Mouse (Mus musculus) CH12.LX (cell line): ENCODE results near the gene Lamp3. TPM values are rescaled to one million over a fixed set of nuclear protein-coding genes. Genes with fewer than 3 reads are reported as not detected.
"Not testable (repeated sequence)": the region's sequence is repeated elsewhere in the genome, so short reads cannot be mapped to it uniquely, and the experiment has no call there.

Experiments used
- DNase-seq: peaks from one replicate; pipeline ENCODE4 v3.0.0-alpha.2; 2013; ENCODE audit errors: extremely low read depth
- H3K27ac ChIP-seq: 2 replicates; pipeline ENCODE4 v1.5.1; 2012; ENCODE audit warnings: low read depth, mild to moderate bottlenecking, control low read depth, moderate library complexity; ENCODE audit not compliant: insufficient read depth
- H3K27me3 ChIP-seq: replicated peaks from 2 replicates; pipeline ENCODE3; 2012; ENCODE audit warnings: inconsistent platforms
- H3K36me3 ChIP-seq, 2 experiments: replicated peaks in 1 of 2; 2 replicates each; pipeline versions ENCODE3 to v1.6.1; 2012; ENCODE audit warnings: inconsistent platforms in 1 of 2, low read length in 1 of 2, mild to moderate bottlenecking in 1 of 2, mixed read lengths in 1 of 2, moderate library complexity in 1 of 2; ENCODE audit not compliant: control insufficient read depth in 1 of 2, insufficient read depth in 1 of 2
- H3K4me1 ChIP-seq, 2 experiments: 2 replicates each; pipeline ENCODE4 v1.6.1; 2012; ENCODE audit warnings: inconsistent platforms in 1 of 2, moderate library complexity in 1 of 2; ENCODE audit not compliant: insufficient read depth in 2 of 2, control insufficient read depth in 1 of 2
- H3K4me2 ChIP-seq: 2 replicates; pipeline ENCODE4 v1.6.1; 2012; ENCODE audit warnings: low read depth, mild to moderate bottlenecking, control low read depth; ENCODE audit not compliant: poor library complexity, insufficient read depth, severe bottlenecking
- H3K4me3 ChIP-seq, 3 experiments: fragments of 150-350 bp in 1 of 3; sonication (generic) in 1 of 3; replicated peaks in 1 of 3; 2 replicates each; pipeline versions ENCODE3 to v1.5.1; 2011 to 2012; ENCODE audit warnings: low read depth in 2 of 3, low read length in 2 of 3, mild to moderate bottlenecking in 2 of 3, moderate library complexity in 2 of 3, control low read depth in 1 of 3, improper control_type of control experiment in 1 of 3, inconsistent platforms in 1 of 3, mixed read lengths in 1 of 3; ENCODE audit not compliant: poor library complexity in 1 of 3
- H3K79me2 ChIP-seq: replicated peaks from 2 replicates; pipeline ENCODE4 v1.6.1; 2012; ENCODE audit warnings: mild to moderate bottlenecking, moderate library complexity; ENCODE audit not compliant: control insufficient read depth, poor library complexity, insufficient read depth, severe bottlenecking; ENCODE audit errors: extremely low read depth
- H3K9ac ChIP-seq: 2 replicates; pipeline ENCODE4 v1.6.1; 2012; ENCODE audit warnings: low read depth, mild to moderate bottlenecking, control low read depth, moderate library complexity; ENCODE audit not compliant: insufficient read depth
- H3K9me3 ChIP-seq: replicated peaks from 2 replicates; pipeline ENCODE3; 2012; ENCODE audit warnings: low read length, inconsistent platforms, mixed read lengths
- CHD1 ChIP-seq: IDR thresholded peaks from 2 replicates; pipeline ENCODE4 v1.6.1; 2012; ENCODE audit warnings: low read depth, low read length, improper control_type of control experiment, inconsistent platforms
- CHD2 ChIP-seq: IDR thresholded peaks from 2 replicates; pipeline ENCODE4 v1.6.1; 2011; ENCODE audit warnings: low read length, improper control_type of control experiment
- CTCF ChIP-seq, 2 experiments: IDR thresholded peaks in 1 of 2; conservative IDR thresholded peaks in 1 of 2; 2 replicates each; pipeline ENCODE4 v1.5.1; 2011 to 2012; ENCODE audit warnings: low read depth in 2 of 2, low read length in 2 of 2, improper control_type of control experiment in 1 of 2, inconsistent platforms in 1 of 2, mild to moderate bottlenecking in 1 of 2, moderate library complexity in 1 of 2
- E2F4 ChIP-seq: IDR thresholded peaks from 2 replicates; pipeline ENCODE4 v1.6.1; 2011; ENCODE audit warnings: low read depth, low read length, improper control_type of control experiment; ENCODE audit not compliant: insufficient replicate concordance
- ELF1 ChIP-seq: IDR thresholded peaks from 2 replicates; pipeline ENCODE4 v1.6.1; 2014; ENCODE audit warnings: low read depth, mild to moderate bottlenecking, inconsistent platforms, low read length, improper control_type of control experiment
- EP300 ChIP-seq: IDR thresholded peaks from 2 replicates; pipeline ENCODE4 v1.6.1; 2011; ENCODE audit warnings: low read length, improper control_type of control experiment
- ETS1 ChIP-seq: conservative IDR thresholded peaks from 2 replicates; pipeline ENCODE4 v1.6.1; 2012; ENCODE audit warnings: low read depth, mild to moderate bottlenecking, inconsistent platforms, low read length, improper control_type of control experiment, moderate library complexity
- GABPA ChIP-seq: IDR thresholded peaks from 2 replicates; pipeline ENCODE4 v1.6.1; 2012; ENCODE audit warnings: low read depth, low read length, improper control_type of control experiment, inconsistent platforms; ENCODE audit not compliant: insufficient replicate concordance
- HCFC1 ChIP-seq: IDR thresholded peaks from 2 replicates; pipeline ENCODE4 v1.6.1; 2012; ENCODE audit warnings: low read depth, mild to moderate bottlenecking, inconsistent platforms, low read length, improper control_type of control experiment
- IRF4 ChIP-seq: IDR thresholded peaks from 2 replicates; pipeline ENCODE4 v1.6.1; 2014; ENCODE audit warnings: low read depth, mild to moderate bottlenecking, inconsistent platforms, low read length, improper control_type of control experiment
- JUN ChIP-seq: IDR thresholded peaks from 2 replicates; pipeline ENCODE4 v1.6.1; 2011; ENCODE audit warnings: low read depth, mild to moderate bottlenecking, low read length, improper control_type of control experiment, moderate library complexity; ENCODE audit not compliant: insufficient read depth
- JUND ChIP-seq: conservative IDR thresholded peaks from 2 replicates; pipeline ENCODE4 v1.6.1; 2011; ENCODE audit warnings: low read depth, low read length, improper control_type of control experiment
- KAT2A ChIP-seq: IDR thresholded peaks from 2 replicates; pipeline ENCODE4 v1.6.1; 2012; ENCODE audit warnings: low read length, improper control_type of control experiment, inconsistent platforms; ENCODE audit not compliant: insufficient replicate concordance
- MAFK ChIP-seq: IDR thresholded peaks from 2 replicates; pipeline ENCODE4 v1.6.1; 2011; ENCODE audit warnings: low read length, improper control_type of control experiment; ENCODE audit not compliant: insufficient replicate concordance
- MAX ChIP-seq: IDR thresholded peaks from 2 replicates; pipeline ENCODE4 v1.6.1; 2011; ENCODE audit warnings: low read length, improper control_type of control experiment
- MAZ ChIP-seq: IDR thresholded peaks from 2 replicates; pipeline ENCODE4 v1.6.1; 2012; ENCODE audit warnings: low read depth, mild to moderate bottlenecking, inconsistent platforms, low read length, improper control_type of control experiment, moderate library complexity
- MEF2A ChIP-seq: IDR thresholded peaks from 2 replicates; pipeline ENCODE4 v1.6.1; 2014; ENCODE audit warnings: low read depth, mild to moderate bottlenecking, inconsistent platforms, low read length, improper control_type of control experiment, borderline replicate concordance
- MXI1 ChIP-seq: IDR thresholded peaks from 2 replicates; pipeline ENCODE4 v1.6.1; 2011; ENCODE audit warnings: mild to moderate bottlenecking, low read depth, low read length, improper control_type of control experiment
- NELFE ChIP-seq: IDR thresholded peaks from 2 replicates; pipeline ENCODE4 v1.6.1; 2011; ENCODE audit warnings: low read depth, low read length, improper control_type of control experiment
- PAX5 ChIP-seq: IDR thresholded peaks from 2 replicates; pipeline ENCODE4 v1.6.1; 2012; ENCODE audit warnings: low read length, inconsistent platforms, mixed read lengths
- POLR2AphosphoS2 ChIP-seq: IDR thresholded peaks from 2 replicates; pipeline ENCODE4 v1.6.1; 2011; ENCODE audit warnings: low read depth, low read length, improper control_type of control experiment
- RAD21 ChIP-seq: IDR thresholded peaks from 2 replicates; pipeline ENCODE4 v1.6.1; 2011; ENCODE audit warnings: low read depth, mild to moderate bottlenecking, low read length, improper control_type of control experiment, moderate library complexity
- RCOR1 ChIP-seq: conservative IDR thresholded peaks from 2 replicates; pipeline ENCODE4 v1.6.1; 2012; ENCODE audit warnings: low read depth, mild to moderate bottlenecking, inconsistent platforms, low read length, improper control_type of control experiment
- SMC3 ChIP-seq: IDR thresholded peaks from 2 replicates; pipeline ENCODE4 v1.6.1; 2011; ENCODE audit warnings: low read depth, low read length, improper control_type of control experiment
- TCF12 ChIP-seq: IDR thresholded peaks from 2 replicates; pipeline ENCODE4 v1.6.1; 2014; ENCODE audit warnings: low read depth, mild to moderate bottlenecking, inconsistent platforms, low read length, improper control_type of control experiment
- UBTF ChIP-seq: IDR thresholded peaks from 2 replicates; pipeline ENCODE4 v1.6.1; 2012; ENCODE audit warnings: low read depth, mild to moderate bottlenecking, inconsistent platforms, low read length, improper control_type of control experiment, moderate library complexity
- USF1 ChIP-seq: IDR thresholded peaks from 2 replicates; pipeline ENCODE4 v1.6.1; 2014; ENCODE audit warnings: low read depth, mild to moderate bottlenecking, inconsistent platforms, low read length, improper control_type of control experiment
- USF2 ChIP-seq: conservative IDR thresholded peaks from 2 replicates; pipeline ENCODE4 v1.6.1; 2011; ENCODE audit warnings: low read depth, low read length, improper control_type of control experiment
- ZC3H11A ChIP-seq: IDR thresholded peaks from 2 replicates; pipeline ENCODE4 v1.6.1; 2012; ENCODE audit warnings: low read depth, mild to moderate bottlenecking, inconsistent platforms, low read length, improper control_type of control experiment
- ZKSCAN1 ChIP-seq: IDR thresholded peaks from 2 replicates; pipeline ENCODE4 v1.6.1; 2012; ENCODE audit warnings: low read depth, inconsistent platforms, low read length, improper control_type of control experiment, borderline replicate concordance
- ZMIZ1 ChIP-seq: IDR thresholded peaks from 2 replicates; pipeline ENCODE4 v1.6.1; 2012; ENCODE audit warnings: low read depth, mild to moderate bottlenecking, inconsistent platforms, low read length, improper control_type of control experiment
- ZNF384 ChIP-seq: IDR thresholded peaks from 2 replicates; pipeline ENCODE4 v1.6.1; 2012; ENCODE audit warnings: low read depth, low read length, improper control_type of control experiment, inconsistent platforms
- dilution Hi-C: fragments of 300-500 bp; cut with MboI; formaldehyde crosslinking; loops from 2 replicates; pipeline ENCODE4 v1.14.3; 2020; ENCODE audit warnings: low sequenced_read_pairs; ENCODE audit not compliant: extremely low pct_unique_long_range_greater_than_20kb, extremely low pct_ligation_motif_present
- in situ Hi-C: fragments of 300-500 bp; cut with MboI; formaldehyde crosslinking; loops from 3 replicates; pipeline ENCODE4 v1.14.3; 2019; ENCODE audit warnings: low sequenced_read_pairs, low pct_ligation_motif_present, low pct_unique_long_range_greater_than_20kb, mixed read lengths
- polyA plus RNA-seq: library from polyadenylated mRNA; unstranded; fragments of >175 nt; gene quantifications from 2 replicates; pipeline ENCODE4 v1.2.1, GENCODE M21; 2012; ENCODE audit warnings: low read depth; ENCODE audit not compliant: insufficient read length
- total RNA-seq, 2 experiments: library from RNA; depleted of rRNA; stranded (reverse); fragments of 300-350 nt in 1 of 2; fragments of >200 nt in 1 of 2; gene quantifications; 2 replicates each; pipeline ENCODE4 v1.2.3; 2012 to 2014

Lamp3 gene
- total and polyA plus RNA-seq, 3 experiments, result 0.04 to 0.26 (median 0.16) TPM

DNA sequence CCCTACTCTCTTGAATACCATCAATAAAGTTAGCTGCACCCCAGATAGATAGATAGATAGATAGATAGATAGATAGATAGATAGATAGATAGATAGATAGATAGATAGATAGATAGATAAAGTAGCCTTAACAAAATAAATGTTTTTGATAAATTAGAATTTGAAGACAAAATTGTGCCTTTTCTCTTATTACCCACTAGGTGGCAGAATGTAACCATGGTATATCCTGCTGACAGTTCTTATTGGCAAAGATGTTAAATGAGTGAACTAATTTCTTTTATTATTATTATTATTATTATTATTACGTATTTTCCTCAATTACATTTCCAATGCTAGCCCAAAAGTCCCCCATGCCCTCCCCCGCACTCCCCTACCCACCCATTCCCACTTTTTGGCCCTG, 18.0 kb upstream of the Lamp3 start:
- H3K27ac ChIP-seq, H3K9ac ChIP-seq, dilution Hi-C loops, H3K4me3 ChIP-seq, H3K4me2 ChIP-seq, H3K9me3 ChIP-seq, H3K4me1 ChIP-seq, H3K36me3 ChIP-seq, H3K27me3 ChIP-seq, H3K79me2 ChIP-seq: not testable (repeated sequence)
- in situ Hi-C loops, result loop anchor here (5.0 to 25.0 kb wide), 2 partner anchors 118 to 713 kb away; partner anchors contain the start of gene Abcc5
- peak; percentile 21 for DNase-seq
- peak in 1 of 2 experiments; percentile 84; a peak in 2 of 4 replicates for TF ChIP-seq CTCF (conservative IDR thresholded peaks at IDR 0.05 in 1 of 2, IDR thresholded peaks at IDR 0.05 in 1 of 2; ENCODE audit: low read depth in 2 of 2, low read length in 2 of 2)
- TF ChIP-seq JUND, result peak; percentile 45; the same call in 1 of the 2 replicates
- peak; percentile 81 for TF ChIP-seq SMC3
- peak; percentile 86 for TF ChIP-seq RAD21
- peak; percentile 85 for TF ChIP-seq ZC3H11A

DNA sequence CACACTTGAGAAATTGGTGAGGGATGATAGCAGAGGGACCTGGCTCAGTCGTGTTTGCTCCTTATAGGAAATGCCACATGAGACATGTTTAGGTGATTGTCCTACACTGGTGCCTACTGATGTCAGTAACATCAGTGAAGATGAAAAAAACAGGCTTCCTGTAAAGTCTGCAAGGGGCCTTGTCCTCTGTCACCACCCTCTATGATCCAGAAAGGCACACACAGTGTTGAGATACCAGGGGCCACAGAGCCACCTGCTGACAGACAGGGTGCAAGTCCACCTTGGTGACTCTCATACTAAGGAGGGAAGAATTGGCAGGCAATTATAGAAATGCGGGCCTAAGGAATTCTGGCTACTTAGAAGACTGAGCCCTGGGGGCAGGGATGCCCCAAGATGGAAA, 14.8 kb upstream of the Lamp3 start:
- H3K79me2 ChIP-seq, result no peaks in the 10 kb centered on the region
- no peak overlapping the region for H3K4me3 ChIP-seq
- DNase-seq, result peak; percentile 45
- H3K36me3 ChIP-seq, result no peaks in the 10 kb centered on the region
- H3K4me2 ChIP-seq, result no peak overlapping the region
- in situ Hi-C loops, result loop anchor here (5.0 to 25.0 kb wide), 2 partner anchors 121 to 716 kb away; partner anchors contain the start of gene Abcc5
- no peaks in the 10 kb centered on the region for H3K9me3 ChIP-seq
- H3K4me1 ChIP-seq, result peaks cover 0 to 4% of the 10 kb centered on the region in 2 experiments; a peak in 1 of 4 replicates
- dilution Hi-C loops, result no loop called here
- no peak overlapping the region for H3K27ac ChIP-seq
- H3K27me3 ChIP-seq, result no peaks in the 10 kb centered on the region
- no peak overlapping the region for H3K9ac ChIP-seq
- TF ChIP-seq CHD1, result no peak
- no peak for TF ChIP-seq JUN
- no peak for TF ChIP-seq ZKSCAN1
- no peak for TF ChIP-seq EP300
- no peak for TF ChIP-seq MAX
- TF ChIP-seq TCF12, result no peak
- TF ChIP-seq CHD2, result no peak
- peak in 1 of 2 experiments; percentile 73; a peak in 2 of 4 replicates for TF ChIP-seq CTCF (conservative IDR thresholded peaks at IDR 0.05 in 1 of 2, IDR thresholded peaks at IDR 0.05 in 1 of 2; ENCODE audit: low read depth in 2 of 2, low read length in 2 of 2)
- no peak for TF ChIP-seq MAFK
- TF ChIP-seq PAX5, result no peak
- no peak for TF ChIP-seq MXI1
- no peak for TF ChIP-seq POLR2AphosphoS2
- TF ChIP-seq KAT2A, result no peak
- no peak for TF ChIP-seq ELF1
- no peak for TF ChIP-seq IRF4
- no peak for TF ChIP-seq NELFE
- TF ChIP-seq USF1, result no peak
- peak; percentile 80 for TF ChIP-seq RAD21
- TF ChIP-seq ZMIZ1, result no peak
- TF ChIP-seq JUND, result no peak
- no peak for TF ChIP-seq HCFC1
- no peak for TF ChIP-seq MEF2A
- TF ChIP-seq ZNF384, result peak; percentile 51; the same call in 1 of the 2 replicates
- no peak for TF ChIP-seq GABPA
- TF ChIP-seq E2F4, result no peak
- TF ChIP-seq RCOR1, result no peak
- no peak for TF ChIP-seq USF2
- no peak for TF ChIP-seq MAZ
- no peak for TF ChIP-seq UBTF
- TF ChIP-seq ETS1, result no peak
